Mouse (Mus musculus): Measurements from ENCODE around the gene Tuft1. TPM values are rescaled to one million over a fixed set of nuclear protein-coding genes. Genes with fewer than 3 reads are reported as not detected.

The Tuft1 gene
- total RNA-seq, 2 experiments from 2014 or later = 0.74 to 0.84 TPM

- no peak for DNase-seq
- intact Hi-C loops (cut with DNase I) = no loop called here
Measured at GRCm38 (mm10) chr3:94609621-94610020, 49.1 kb downstream of the Tuft1 start.

GRCm38 (mm10) chr3:94601959-94602358, 56.7 kb downstream of the Tuft1 start:
- intact Hi-C loops (cut with DNase I) = loop anchor here (2.0 to 5.0 kb wide), 3 partner anchors 63 to 235 kb away; no protein-coding TSS in a partner anchor
- no peak for DNase-seq

GRCm38 (mm10) chr3:94597224-94597779, 61.4 kb downstream of the Tuft1 start:
- intact Hi-C loops (cut with DNase I) = no loop called here
- DNase-seq = no peak

GRCm38 (mm10) chr3:94595871-94596287, 62.8 kb downstream of the Tuft1 start:
- intact Hi-C loops (cut with DNase I) = no loop called here
- DNase-seq = no peak

- no peak for DNase-seq
- intact Hi-C loops (cut with DNase I) = no loop called here
Measured at GRCm38 (mm10) chr3:94591066-94591465, 67.6 kb downstream of the Tuft1 start.

DNA sequence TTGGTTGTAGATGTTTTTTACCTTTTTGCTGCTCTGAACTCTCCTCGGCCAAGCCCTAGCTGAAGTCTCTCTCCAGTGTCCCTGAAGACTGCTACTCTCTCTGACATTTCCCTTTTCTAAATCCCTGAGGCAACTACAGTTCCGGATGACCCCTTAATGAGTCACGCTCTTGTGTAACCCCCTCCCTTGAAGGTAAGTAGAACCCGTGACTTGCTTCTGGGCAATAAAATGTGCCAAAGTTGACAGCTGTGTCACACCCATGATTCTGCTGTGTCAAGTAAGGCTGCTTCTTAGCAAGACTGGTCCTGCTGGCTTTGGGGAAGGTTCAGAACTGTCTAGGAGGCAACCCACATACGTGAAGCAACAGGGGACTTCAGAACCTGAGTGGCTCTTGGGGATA, 70.7 kb downstream of the Tuft1 start:
- intact Hi-C loops (cut with DNase I) = no loop called here
- no peak for DNase-seq

GRCm38 (mm10) chr3:94582944-94583343, 75.7 kb downstream of the Tuft1 start:
- intact Hi-C loops (cut with DNase I) = loop anchor here (5.0 kb wide), 1 partner anchor 131 kb away; no protein-coding TSS in a partner anchor
- DNase-seq = no peak

DNA sequence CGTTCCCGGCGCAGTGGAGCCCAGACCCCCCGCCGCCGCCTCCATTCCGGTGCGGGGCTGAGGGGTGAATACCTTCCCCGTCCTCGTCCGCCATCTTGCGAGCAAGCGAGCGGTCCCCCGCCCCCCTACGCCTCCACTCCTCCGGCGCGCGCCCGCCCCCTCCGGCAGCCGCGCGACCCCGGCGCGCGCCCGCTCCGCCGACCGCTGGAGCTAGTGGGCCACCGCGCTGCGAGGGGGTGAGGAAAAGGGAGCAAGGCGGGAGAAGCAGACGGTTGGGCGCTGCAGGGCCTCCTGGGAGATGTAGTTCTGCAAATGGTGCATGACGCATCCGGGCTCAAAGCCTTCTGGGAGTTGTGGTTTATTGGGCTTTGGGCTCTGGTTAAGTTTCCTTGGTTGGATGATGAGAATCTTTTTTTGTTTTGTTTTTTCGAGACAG, 76.2 kb downstream of the Tuft1 start, which contains the start of gene Snx27:
Gene Snx27 (minus strand): TSS at position 261 of the 436 bp plus-strand sequence.
- intact Hi-C loops (cut with DNase I) = loop anchor here (5.0 kb wide), 1 partner anchor 130 kb away; no protein-coding TSS in a partner anchor
- DNase-seq = peak; percentile 83 to 84

DNA sequence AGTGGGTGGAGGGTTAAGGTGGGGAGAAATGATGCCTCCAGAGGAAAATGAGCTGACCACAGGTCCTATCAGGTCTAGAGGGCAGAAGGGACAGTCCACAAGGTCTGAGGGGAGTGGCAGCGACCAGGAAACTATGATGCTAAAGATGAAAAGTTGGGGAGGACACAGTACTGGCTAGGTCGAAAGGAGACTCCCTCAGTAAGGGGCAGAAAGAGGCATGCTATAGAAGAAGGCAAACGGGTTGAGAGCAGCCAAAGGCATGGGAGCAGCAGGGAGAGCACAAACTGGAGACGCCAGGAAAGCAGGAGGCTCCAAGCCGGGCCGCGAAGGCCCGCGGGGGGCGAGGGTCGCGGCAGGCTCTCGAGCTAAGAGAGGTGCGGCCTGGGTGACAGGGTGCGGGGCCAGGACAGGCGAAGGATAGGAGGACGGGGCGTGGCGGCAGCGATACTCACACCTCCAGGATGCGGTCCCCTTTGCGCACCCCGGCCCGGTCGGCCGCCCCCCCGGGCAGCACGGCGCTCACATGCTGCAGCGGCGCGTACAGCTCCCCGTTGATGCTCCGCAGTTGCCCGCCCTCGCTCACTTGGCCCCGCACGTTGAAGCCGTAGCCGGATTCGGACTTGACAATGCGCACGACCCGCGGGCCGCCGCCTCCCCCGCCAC, 76.7 kb downstream of the Tuft1 start:
- DNase-seq = no peak
- intact Hi-C loops (cut with DNase I) = loop anchor here (5.0 kb wide), 1 partner anchor 130 kb away; no protein-coding TSS in a partner anchor

- intact Hi-C loops (cut with DNase I) = loop anchor here (5.0 kb wide), 1 partner anchor 129 kb away; no protein-coding TSS in a partner anchor
Measured at GRCm38 (mm10) chr3:94581138-94581780, 77.4 kb downstream of the Tuft1 start.

GRCm38 (mm10) chr3:94574506-94574905, 84.2 kb downstream of the Tuft1 start:
- intact Hi-C loops (cut with DNase I) = no loop called here
- DNase-seq = no peak

More at GRCm38 (mm10) chr3:94581138-94581780, 77.4 kb downstream of the Tuft1 start:
- DNase-seq = no peak

DNA sequence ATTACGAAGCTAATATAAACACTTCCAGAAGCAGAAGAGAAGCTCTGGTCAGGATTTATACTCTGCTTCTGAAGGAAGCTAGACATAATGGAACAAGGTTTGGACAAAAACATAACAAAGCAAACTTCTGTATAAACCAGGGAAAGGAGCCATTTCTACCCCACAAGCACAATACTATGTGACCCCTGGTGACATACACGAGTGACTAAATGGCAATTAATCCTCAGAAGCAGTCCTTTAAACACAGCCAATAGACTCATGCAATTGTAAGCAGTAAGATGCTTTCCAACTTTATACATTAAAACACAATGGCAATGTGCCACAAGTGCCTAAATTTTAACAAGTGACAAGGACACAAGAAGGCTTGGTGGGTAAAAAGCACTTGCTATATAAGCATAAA, 91.4 kb downstream of the Tuft1 start:
- no peak for DNase-seq
- intact Hi-C loops (cut with DNase I) = no loop called here

- intact Hi-C loops (cut with DNase I) = no loop called here
- DNase-seq = no peak
Measured at GRCm38 (mm10) chr3:94565557-94565956, 93.1 kb downstream of the Tuft1 start.

GRCm38 (mm10) chr3:94565127-94565526, 93.5 kb downstream of the Tuft1 start:
- intact Hi-C loops (cut with DNase I) = no loop called here
- DNase-seq = no peak

DNA sequence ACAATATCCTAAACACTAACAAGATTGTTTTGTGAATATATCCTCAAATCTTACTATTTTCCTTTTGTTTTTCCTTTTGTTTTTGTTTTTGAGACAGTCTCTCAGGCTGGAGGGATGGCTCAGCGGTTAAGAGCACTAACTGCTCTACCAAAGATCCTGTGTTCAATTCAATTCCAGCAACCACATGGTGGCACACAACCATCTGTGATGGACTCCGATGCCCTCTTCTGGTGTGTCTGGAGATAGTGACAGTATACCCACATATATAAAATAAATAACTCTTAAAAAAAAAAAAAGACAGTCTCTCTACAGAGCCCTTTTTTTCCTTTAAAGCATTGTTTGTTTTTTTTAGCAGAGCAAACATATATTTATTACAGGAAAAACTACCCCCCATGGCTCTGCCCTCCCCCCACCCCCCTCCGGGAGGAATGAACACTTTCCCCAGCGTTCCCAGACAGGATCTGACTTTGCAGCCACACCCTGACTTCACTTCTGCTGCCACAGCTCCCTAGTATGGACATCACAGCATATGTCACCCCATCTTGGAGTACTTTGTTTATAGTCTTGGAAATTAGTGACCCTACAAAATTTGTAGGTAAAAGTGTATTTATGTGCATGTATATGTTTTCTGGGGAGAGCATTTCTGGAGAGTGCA, 94.2 kb downstream of the Tuft1 start:
- no peak for DNase-seq
- intact Hi-C loops (cut with DNase I) = no loop called here

DNA sequence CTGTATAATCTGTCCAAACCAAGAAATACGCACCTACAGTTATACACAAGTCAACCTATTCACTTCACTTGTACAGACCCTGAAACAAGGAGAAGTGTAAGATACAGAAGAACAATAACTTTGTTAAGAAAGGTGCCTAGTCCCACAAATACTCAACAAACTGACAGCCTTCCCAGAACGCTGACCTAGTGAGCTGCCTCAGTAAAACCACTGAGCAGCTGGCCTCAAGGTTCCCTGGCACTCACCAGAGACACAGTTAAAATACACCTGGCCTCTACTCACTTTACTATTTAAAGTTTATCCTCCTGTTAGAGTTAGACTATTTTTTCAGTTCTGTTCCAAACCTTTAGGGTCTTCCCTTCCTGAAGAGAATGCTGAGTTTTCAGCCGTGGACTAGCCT, 95.5 kb downstream of the Tuft1 start:
- intact Hi-C loops (cut with DNase I) = no loop called here
- DNase-seq = no peak

Other genes with a start within 250 kb of the Tuft1 start
- 1 to 10 TPM; 1.3 to 1.9 TPM for gene Tdrkh, start 245.6 kb downstream of the Tuft1 start, total RNA-seq (2021)
- gene Mrpl9, start 215.6 kb downstream of the Tuft1 start, total RNA-seq (2021) = 10 to 100 TPM; 34.6 to 34.7 TPM
- not detected for gene Oaz3, start 215.0 kb downstream of the Tuft1 start, total RNA-seq (2021)
- gene Celf3, start 180.6 kb downstream of the Tuft1 start, total RNA-seq (2021) = not detected
- gene Riiad1, start 178.5 kb downstream of the Tuft1 start, total RNA-seq (2021) = 1 to 10 TPM; 5.5 to 8.3 TPM
- 10 to 100 TPM; 25.3 to 25.9 TPM for gene Snx27, start 76.2 kb downstream of the Tuft1 start, total RNA-seq (2021)
- gene Gm10972, start 15.8 kb downstream of the Tuft1 start, total RNA-seq (2021) = not detected
- 1 to 10 TPM in 1 of 2 experiments, under 1 TPM in 1; 0.44 to 1.8 TPM for gene Selenbp2, start 34.7 kb upstream of the Tuft1 start, total RNA-seq (2021)
- gene Cgn, start 127.6 kb upstream of the Tuft1 start, total RNA-seq (2021) = under 1 TPM; 0.12 to 0.13 TPM
- gene Pogz, start 178.7 kb upstream of the Tuft1 start, total RNA-seq (2021) = 10 to 100 TPM; 12.3 to 14.5 TPM
- 100 to 1,000 TPM; 189 to 190 TPM for gene Psmb4, start 228.1 kb upstream of the Tuft1 start, total RNA-seq (2021)

Measured in gastrocnemius, postnatal 36 days (tissue).